Mouse (Mus musculus) forebrain, embryonic 16.5 days (tissue): Measurements from ENCODE around the gene Mia. TPM values are rescaled to one million over a fixed set of nuclear protein-coding genes. Genes with fewer than 3 reads are reported as not detected.
A peak's percentile ranks its signal among the peaks of the same experiment; 100 is the strongest.

Experiments used
- ATAC-seq: fragments of 200-750 bp; cut with Nextera tagmentation; 2 replicates; pipeline ENCODE4 v1.8.0; 2017; ENCODE audit warnings: mild to moderate bottlenecking, moderate library complexity
- H3K27ac ChIP-seq: fragments of 300-500 bp; sonication (generic); 2 replicates; pipeline ENCODE4 v1.5.1; 2014; ENCODE audit warnings: low read length, control low read depth
- H3K27me3 ChIP-seq: fragments of 300-500 bp; sonication (generic); replicated peaks from 2 replicates; pipeline ENCODE4 v1.6.1; 2014; ENCODE audit warnings: low read length; ENCODE audit not compliant: control insufficient read depth, insufficient read depth
- H3K36me3 ChIP-seq: fragments of 300-500 bp; sonication (generic); 2 replicates; pipeline ENCODE4 v1.6.1; 2014; ENCODE audit not compliant: control insufficient read depth, insufficient read depth
- H3K4me1 ChIP-seq: fragments of 300-500 bp; sonication (generic); replicated peaks from 2 replicates; pipeline ENCODE4 v1.6.1; 2014; ENCODE audit warnings: low read length; ENCODE audit not compliant: control insufficient read depth, insufficient read depth
- H3K4me2 ChIP-seq: fragments of 300-500 bp; sonication (generic); 2 replicates; pipeline ENCODE4 v1.6.1; 2014; ENCODE audit warnings: mild to moderate bottlenecking, low read length, control low read depth
- H3K4me3 ChIP-seq: fragments of 300-500 bp; sonication (generic); replicated peaks from 2 replicates; pipeline ENCODE4 v1.5.1; 2014; ENCODE audit warnings: mild to moderate bottlenecking, low read length, control low read depth
- H3K9ac ChIP-seq: fragments of 300-500 bp; sonication (generic); replicated peaks from 2 replicates; pipeline ENCODE4 v1.6.1; 2014; ENCODE audit warnings: low read depth, low read length, control low read depth
- H3K9me3 ChIP-seq: fragments of 300-500 bp; sonication (generic); 2 replicates; pipeline ENCODE4 v1.6.1; 2016; ENCODE audit warnings: low read length; ENCODE audit not compliant: control insufficient read depth
- WGBS: fragments of 180-500 bp; shearing (Covaris S2); extraction: QIAGEN DNeasy Blood & Tissue Kit; methylation state at CpG from one replicate; pipeline ENCODE4 v1.1.7; 2014; 5-methylcytosine and 5-hydroxymethylcytosine counted together
- polyA plus RNA-seq: library from polyadenylated mRNA; unstranded; fragments of >200 nt; fragmentation: Nextera tagmentation; extraction: Ambion mirVana; gene quantifications from 2 replicates; pipeline ENCODE4 v1.2.1, GENCODE M21; 2015

Gene Mia
- polyA plus RNA-seq, 1 experiment from 2014 or later = 8.3 TPM

DNA sequence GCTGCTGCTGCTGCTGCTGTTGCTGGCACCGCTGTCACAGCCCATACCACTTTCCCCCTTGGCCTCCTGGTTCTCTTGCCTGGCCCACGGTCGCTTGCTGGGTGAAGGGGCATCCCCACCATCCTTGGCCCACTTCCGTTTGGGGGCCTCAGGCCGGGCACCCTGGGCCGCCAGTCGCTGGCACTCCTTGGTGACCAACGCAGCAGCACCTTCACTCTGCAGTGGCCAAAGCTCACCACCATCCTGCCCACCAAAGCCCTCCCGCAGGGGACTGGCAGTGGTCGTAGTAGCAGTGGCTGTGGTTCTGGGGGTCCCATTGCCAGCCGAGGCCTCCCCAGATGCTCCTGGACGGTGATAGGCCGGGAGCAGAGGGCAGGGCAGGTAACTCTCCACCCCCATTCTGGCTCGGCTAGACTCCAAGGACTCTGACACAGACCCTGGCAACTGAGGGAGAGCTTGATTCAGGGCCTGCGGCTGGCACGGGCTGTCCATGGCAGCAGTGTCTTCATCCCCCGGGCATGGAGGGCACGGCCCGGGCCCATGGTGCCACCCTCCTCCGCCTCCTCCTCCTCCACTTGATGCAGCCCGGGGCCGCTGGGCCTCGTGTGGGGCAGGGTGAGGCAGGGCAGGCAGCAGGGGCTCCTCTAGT lies 15.8 kb downstream of the Mia start:
- H3K4me2 ChIP-seq = peak overlapping the region; percentile 84
- no peak for ATAC-seq
- peaks cover 5% of the 10 kb centered on the region for H3K36me3 ChIP-seq
- peaks cover 63% of the 10 kb centered on the region for H3K4me1 ChIP-seq
- H3K4me3 ChIP-seq = peak overlapping the region; percentile 63
- WGBS = 63% methylated on average over 23 of the region's 23 CpGs
- H3K27ac ChIP-seq = no peak overlapping the region; the same call in 1 of the 2 replicates
- no peaks in the 10 kb centered on the region for H3K27me3 ChIP-seq
- H3K9me3 ChIP-seq = no peaks in the 10 kb centered on the region
- peak overlapping the region; percentile 91 for H3K9ac ChIP-seq

DNA sequence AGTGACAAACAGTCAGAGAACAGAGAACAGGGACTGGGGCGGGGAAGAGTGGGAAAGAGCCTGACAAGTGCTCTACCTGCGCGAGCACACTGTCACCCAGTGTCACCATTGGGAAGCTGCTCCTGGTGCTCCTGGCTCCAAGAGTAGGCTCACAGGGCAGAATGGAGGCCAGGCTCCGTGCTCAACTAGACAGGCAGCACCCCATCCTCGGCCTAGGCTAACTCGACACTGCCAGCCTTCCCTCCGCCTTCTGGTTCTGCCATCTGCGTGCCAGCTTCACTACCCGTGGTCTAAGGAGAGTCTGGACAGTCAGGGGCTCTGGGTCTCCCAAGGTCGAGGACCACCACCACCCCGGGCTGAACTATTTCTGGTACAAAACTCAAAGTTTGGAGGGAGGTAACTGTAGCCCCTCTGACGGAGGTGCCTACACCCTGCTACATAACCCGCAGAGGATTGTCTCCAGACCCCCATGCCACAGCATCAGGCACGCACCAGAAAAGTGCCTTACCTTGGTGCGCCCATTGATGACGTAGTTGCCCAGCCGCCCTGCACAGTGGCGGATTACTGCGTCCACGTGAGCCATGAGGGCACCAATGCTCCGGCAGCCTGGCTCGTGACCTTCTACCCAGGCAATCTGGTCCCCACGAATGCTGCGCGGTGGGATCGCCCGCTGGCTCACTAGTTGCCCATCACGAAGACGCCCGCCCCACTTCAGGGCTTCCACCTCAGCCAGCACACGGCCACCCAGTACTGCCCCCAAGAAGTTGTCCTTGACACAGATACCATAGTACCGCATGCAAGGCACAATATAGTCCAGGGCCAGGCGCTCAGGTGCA lies 16.6 kb downstream of the Mia start:
- H3K4me1 ChIP-seq = peaks cover 66% of the 10 kb centered on the region
- H3K4me2 ChIP-seq = peak overlapping the region; percentile 84
- WGBS = 78% methylated on average over 33 of the region's 33 CpGs
- H3K9ac ChIP-seq = peak overlapping the region; percentile 91
- peaks cover 5% of the 10 kb centered on the region for H3K36me3 ChIP-seq
- H3K27me3 ChIP-seq = no peaks in the 10 kb centered on the region
- no peak overlapping the region for H3K27ac ChIP-seq
- no peaks in the 10 kb centered on the region for H3K9me3 ChIP-seq
- no peak for ATAC-seq
- peak overlapping the region; percentile 14 for H3K4me3 ChIP-seq

DNA sequence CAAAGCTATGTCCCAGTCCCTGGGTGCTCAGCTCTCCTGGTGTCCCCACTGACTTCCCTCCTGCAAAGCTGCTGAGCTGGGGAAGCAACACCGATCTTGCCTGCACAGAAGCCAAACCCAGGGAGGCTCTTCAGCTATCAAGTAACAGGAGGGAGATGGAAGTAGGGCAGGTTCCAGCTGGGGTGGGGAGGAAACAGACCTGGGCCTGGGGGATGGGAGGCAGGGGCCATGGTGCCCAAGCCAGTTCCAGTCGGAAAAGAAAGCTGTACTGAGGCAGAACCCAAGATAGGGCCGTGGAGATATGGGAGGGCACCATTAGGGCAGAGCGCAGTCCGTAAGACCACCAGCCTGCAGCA lies 17.5 kb downstream of the Mia start:
- peak overlapping the region; percentile 84 for H3K4me2 ChIP-seq
- no peak overlapping the region for H3K4me3 ChIP-seq
- no peaks in the 10 kb centered on the region for H3K9me3 ChIP-seq
- no peak for ATAC-seq
- WGBS = 89% methylated on average over 5 of the region's 5 CpGs
- H3K4me1 ChIP-seq = peaks cover 66% of the 10 kb centered on the region
- no peaks in the 10 kb centered on the region for H3K27me3 ChIP-seq
- H3K9ac ChIP-seq = peak overlapping the region; percentile 46
- no peak overlapping the region for H3K27ac ChIP-seq
- H3K36me3 ChIP-seq = peaks cover 11% of the 10 kb centered on the region

DNA sequence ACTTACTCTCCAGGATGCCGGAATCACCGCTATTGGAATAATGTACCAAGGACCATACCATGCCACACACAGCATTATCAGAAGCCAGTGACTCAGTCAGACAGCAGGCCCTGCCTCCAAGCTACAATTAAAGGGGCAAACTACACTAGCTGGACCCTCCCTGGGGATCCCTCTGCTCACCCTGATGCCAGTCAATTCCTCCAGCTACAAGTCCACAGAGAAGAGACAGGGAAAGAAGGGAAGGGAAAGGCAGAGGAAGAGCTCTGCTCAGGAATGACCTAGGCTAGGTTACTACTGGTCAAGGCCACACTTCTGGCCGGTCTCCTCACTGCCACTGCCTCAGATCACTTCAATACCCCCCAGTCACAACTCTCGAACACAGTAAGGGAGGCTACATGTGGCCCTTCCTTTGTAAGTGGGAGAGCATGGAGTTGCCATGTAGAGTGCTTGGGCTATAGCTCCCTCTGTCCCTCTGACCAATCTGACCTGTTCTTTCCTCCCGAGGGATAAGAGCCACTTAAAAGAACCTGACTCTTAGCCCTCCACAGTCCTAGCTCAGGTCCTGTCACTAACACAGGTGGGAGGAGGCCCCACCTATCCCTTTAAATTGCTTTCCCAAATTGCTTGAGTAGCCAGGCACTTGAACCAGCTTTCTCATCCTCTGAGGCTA lies 18.0 kb downstream of the Mia start:
- Histone ChIP-seq H3K27me3 (no peaks in the 10 kb centered on the region), H3K4me1 (peaks cover 66% of the 10 kb centered on the region), H3K9me3 (no peaks in the 10 kb centered on the region), H3K27ac (no peak overlapping the region), H3K4me3 (no peak overlapping the region), H3K4me2 (peak overlapping the region; percentile 84), H3K36me3 (peaks cover 16% of the 10 kb centered on the region), H3K9ac (peak overlapping the region; percentile 46)
- no peak for ATAC-seq
- WGBS = 85% methylated on average over 5 of the region's 5 CpGs

DNA sequence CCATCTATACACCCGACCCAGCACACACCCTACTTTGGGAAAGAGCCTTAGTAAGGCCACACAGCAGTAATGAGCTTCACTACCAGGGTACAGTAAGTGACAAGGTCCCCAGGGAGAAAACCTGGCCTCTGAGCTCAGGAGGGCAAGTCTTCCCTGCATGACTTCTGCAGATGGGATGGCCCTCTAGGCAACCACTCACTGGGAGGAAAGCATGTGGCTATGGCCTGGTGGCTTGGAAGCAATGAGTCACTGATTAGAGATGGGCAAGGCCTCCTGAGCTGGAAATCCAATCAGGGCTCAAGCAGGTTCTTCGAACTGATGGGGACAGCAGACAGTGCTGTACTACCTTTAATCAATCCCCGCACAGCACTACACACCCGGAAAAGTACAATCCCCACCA lies 19.2 kb downstream of the Mia start:
- no peak overlapping the region for H3K4me3 ChIP-seq
- H3K27ac ChIP-seq = no peak overlapping the region
- no peak overlapping the region for H3K4me2 ChIP-seq
- H3K9me3 ChIP-seq = no peaks in the 10 kb centered on the region
- no peak overlapping the region for H3K9ac ChIP-seq
- H3K4me1 ChIP-seq = peaks cover 59% of the 10 kb centered on the region
- H3K27me3 ChIP-seq = no peaks in the 10 kb centered on the region
- WGBS = 93% methylated on average over 4 of the region's 4 CpGs
- H3K36me3 ChIP-seq = peaks cover 25% of the 10 kb centered on the region
- ATAC-seq = no peak

DNA sequence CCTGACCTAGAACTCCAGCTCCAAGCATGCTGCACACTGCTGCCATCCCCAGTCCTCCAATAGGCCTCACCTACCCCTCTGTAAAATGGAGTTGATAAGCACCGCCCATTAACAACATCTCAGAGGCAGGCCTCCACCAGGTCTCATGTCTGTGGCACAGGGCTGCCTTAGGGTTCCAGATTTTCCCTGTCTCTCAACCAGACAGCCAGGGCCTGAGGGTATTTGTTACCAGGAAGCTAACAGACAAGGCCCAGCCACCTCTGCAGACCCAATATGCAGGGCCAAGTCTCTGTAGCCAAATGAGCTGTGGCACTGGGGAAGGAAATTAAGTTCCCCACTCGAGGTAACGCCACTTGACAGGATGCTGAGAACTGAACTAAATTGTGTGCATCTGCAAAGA lies 20.0 kb downstream of the Mia start:
- WGBS = 88% methylated on average over 3 of the region's 3 CpGs
- Histone ChIP-seq H3K9ac (no peak overlapping the region), H3K27me3 (no peaks in the 10 kb centered on the region), H3K27ac (no peak overlapping the region), H3K9me3 (no peaks in the 10 kb centered on the region), H3K4me3 (no peak overlapping the region), H3K4me1 (peaks cover 59% of the 10 kb centered on the region), H3K36me3 (peaks cover 25% of the 10 kb centered on the region), H3K4me2 (no peak overlapping the region)
- no peak for ATAC-seq

DNA sequence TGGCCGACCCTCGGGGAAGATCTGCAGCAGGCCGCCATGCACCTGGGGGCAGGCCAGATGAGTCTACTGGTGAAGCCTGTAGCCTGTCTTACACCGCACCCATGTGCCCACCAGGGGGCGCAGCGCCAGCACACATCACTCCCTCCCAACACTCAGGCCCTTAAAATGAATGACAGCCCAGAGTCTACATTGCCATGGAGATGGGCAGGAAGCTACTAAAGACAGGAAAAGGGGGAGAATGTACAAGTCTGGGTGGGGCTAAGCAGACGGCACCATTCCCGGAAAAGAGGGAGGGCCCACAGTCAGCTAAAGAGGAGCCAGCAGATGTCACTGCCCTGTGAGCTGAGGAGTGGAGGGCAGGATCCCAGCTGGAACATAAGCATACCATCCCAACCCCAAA lies 21.1 kb downstream of the Mia start:
- Histone ChIP-seq H3K4me1 (peaks cover 50% of the 10 kb centered on the region), H3K9me3 (no peaks in the 10 kb centered on the region), H3K36me3 (peaks cover 25% of the 10 kb centered on the region), H3K4me3 (no peak overlapping the region), H3K27me3 (no peaks in the 10 kb centered on the region), H3K9ac (no peak overlapping the region), H3K4me2 (no peak overlapping the region), H3K27ac (no peak overlapping the region)
- peak; percentile 92 for ATAC-seq
- 12% methylated on average over 8 of the region's 8 CpGs for WGBS

DNA sequence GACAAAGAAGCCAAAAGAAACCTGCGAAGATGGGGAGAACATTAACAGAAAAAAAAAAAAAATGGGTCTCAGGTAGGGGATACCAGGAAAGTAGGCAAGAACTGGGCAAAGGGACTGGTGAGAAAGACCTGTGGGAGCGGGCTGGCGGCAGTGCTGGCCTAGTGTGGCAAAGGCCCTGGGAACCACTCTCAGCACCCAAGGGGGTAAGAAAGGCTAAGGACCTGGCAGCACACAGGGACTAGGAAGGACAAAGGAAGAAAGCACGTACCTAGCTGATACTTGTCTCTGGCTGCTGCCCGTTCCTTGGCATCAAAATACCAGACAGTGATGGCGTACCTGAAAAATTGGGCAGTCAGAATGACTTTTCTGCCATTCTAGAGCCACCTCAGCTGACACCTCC lies 21.7 kb downstream of the Mia start:
- Histone ChIP-seq H3K4me1 (peaks cover 44% of the 10 kb centered on the region), H3K27me3 (no peaks in the 10 kb centered on the region), H3K9ac (no peak overlapping the region), H3K36me3 (peaks cover 25% of the 10 kb centered on the region), H3K4me2 (no peak overlapping the region), H3K4me3 (no peak overlapping the region), H3K27ac (no peak overlapping the region), H3K9me3 (no peaks in the 10 kb centered on the region)
- ATAC-seq = no peak
- 91% methylated on average over 6 of the region's 6 CpGs for WGBS

DNA sequence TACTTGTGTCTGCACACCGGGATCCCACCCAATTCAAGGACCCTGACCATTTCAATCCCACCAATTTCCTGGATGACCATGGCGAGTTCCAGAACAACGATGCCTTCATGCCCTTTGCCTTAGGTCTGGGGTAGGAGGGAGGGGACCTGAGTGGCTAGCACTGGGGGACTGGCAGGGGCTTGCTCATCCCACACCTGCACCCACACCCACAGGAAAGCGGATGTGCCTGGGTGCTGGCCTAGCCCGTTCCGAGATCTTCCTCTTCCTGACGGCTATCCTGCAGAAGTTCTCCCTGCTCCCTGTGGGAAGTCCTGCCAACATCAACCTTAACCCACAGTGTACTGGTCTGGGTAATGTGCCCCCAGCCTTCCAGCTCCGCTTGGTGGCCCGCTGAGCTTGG lies 22.8 kb downstream of the Mia start:
- Histone ChIP-seq H3K9me3 (no peaks in the 10 kb centered on the region), H3K4me1 (peaks cover 33% of the 10 kb centered on the region), H3K9ac (no peak overlapping the region), H3K36me3 (peaks cover 25% of the 10 kb centered on the region), H3K27ac (no peak overlapping the region), H3K4me2 (no peak overlapping the region), H3K27me3 (no peaks in the 10 kb centered on the region), H3K4me3 (no peak overlapping the region)
- 95% methylated on average over 9 of the region's 9 CpGs for WGBS
- no peak for ATAC-seq
